Mouse (Mus musculus): Measurements from ENCODE around the gene Pde1b. TPM values are rescaled to one million over a fixed set of nuclear protein-coding genes. Genes with fewer than 3 reads are reported as not detected.

The Pde1b gene
- polyA plus RNA-seq, 1 experiment: 8.0 TPM

DNA sequence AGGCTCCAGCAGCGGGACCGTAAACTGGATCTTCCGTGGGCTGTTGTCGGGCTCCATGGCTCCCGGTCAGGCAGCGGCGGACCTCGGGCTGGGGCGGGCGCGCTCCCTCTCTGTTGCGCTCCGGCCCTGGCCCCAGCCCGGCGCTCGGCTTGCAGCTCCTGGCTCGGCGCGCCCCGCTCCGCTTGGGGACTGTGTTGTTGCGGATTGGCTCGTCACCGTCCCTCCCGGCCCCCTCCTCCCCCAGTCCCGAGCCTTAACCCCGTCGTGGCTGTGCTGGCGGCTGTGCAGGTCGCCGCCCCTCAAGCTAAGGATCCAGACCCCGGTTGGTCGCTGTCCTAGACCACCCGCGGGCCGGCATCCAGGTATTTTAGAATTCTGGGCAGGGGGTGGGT, 35.0 kb downstream of the Pde1b start, which contains the start of gene Ppp1r1a:
Gene Ppp1r1a (minus strand): TSS at position 182 of the 392 bp plus-strand sequence.
- WGBS: 2% methylated on average over 36 of the region's 36 CpGs
- TF ChIP-seq POLR2A (IDR thresholded peaks at IDR 0.05; ENCODE audit: borderline replicate concordance, extremely low read depth, low read depth, low read length) (no peak), CTCF (IDR thresholded peaks at IDR 0.05; ENCODE audit: insufficient read depth, low read length) (no peak)
- Histone ChIP-seq H3K4me1 (ENCODE audit: control insufficient read depth, insufficient read depth, low read length) (no peaks in the 10 kb centered on the region), H3K4me3 (replicated peaks; ENCODE audit: extremely low read depth, low read depth, low read length) (peak within 1 kb of the TSS; percentile 44)
- peak; percentile 24 for DNase-seq

DNA sequence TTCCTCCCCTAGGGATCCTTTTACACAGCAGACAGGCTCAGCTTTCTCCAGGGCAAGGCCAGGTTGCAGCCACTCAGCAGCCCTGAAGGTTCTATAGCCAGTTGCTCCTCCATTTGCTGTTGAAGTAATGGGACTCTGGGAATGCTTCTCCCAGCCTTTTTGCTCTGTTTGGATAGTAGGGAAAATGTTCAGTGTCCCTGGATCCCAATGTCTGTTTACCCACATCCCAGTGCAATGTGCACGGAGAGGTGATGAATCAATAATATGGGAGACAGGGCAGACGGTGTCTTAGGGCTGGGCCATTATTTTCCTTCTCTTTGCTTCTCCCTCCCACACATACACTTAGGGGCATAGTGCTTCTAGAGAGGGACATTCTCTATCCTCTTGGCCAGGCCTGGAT, 36.4 kb downstream of the Pde1b start:
- H3K4me1 ChIP-seq (ENCODE audit: control insufficient read depth, insufficient read depth, low read length): no peaks in the 10 kb centered on the region
- no peak overlapping the region for H3K4me3 ChIP-seq (replicated peaks; ENCODE audit: extremely low read depth, low read depth, low read length)
- TF ChIP-seq CTCF (IDR thresholded peaks at IDR 0.05; ENCODE audit: insufficient read depth, low read length): no peak
- no peak for TF ChIP-seq POLR2A (IDR thresholded peaks at IDR 0.05; ENCODE audit: borderline replicate concordance, extremely low read depth, low read depth, low read length)
- no peak for DNase-seq
- 58% methylated on average over 2 of the region's 2 CpGs for WGBS

- Histone ChIP-seq H3K4me1 (ENCODE audit: control insufficient read depth, insufficient read depth, low read length) (no peaks in the 10 kb centered on the region), H3K4me3 (replicated peaks; ENCODE audit: extremely low read depth, low read depth, low read length) (no peak overlapping the region)
- no peak for DNase-seq
- TF ChIP-seq POLR2A (IDR thresholded peaks at IDR 0.05; ENCODE audit: borderline replicate concordance, extremely low read depth, low read depth, low read length) (no peak), CTCF (IDR thresholded peaks at IDR 0.05; ENCODE audit: insufficient read depth, low read length) (no peak)
- 33% methylated on average over 1 of the region's 1 CpGs for WGBS
These were observed 37.8 kb downstream of the Pde1b start for GRCm38 (mm10) chr15:103540646-103541045.

DNA sequence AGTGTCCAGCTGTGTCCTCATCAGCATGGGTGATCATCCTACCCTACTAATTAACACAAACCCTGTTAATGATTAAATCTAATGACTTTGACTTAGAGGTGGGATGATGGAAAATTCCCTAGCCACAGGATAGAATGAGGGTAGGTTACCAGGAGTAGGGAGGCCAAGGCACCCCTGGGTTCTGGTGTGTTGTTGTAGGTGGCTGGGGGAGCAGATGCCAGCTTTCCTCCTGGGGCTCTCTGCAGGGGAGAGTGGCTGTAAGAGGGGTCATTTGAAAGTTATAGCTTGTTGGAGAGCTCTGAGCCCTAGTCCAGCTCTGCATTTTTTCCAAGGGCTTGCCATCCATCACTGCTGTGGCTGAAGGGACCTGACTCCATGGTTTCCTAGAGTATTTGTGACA, 39.7 kb downstream of the Pde1b start:
- TF ChIP-seq POLR2A (IDR thresholded peaks at IDR 0.05; ENCODE audit: borderline replicate concordance, extremely low read depth, low read depth, low read length): no peak
- TF ChIP-seq CTCF (IDR thresholded peaks at IDR 0.05; ENCODE audit: insufficient read depth, low read length): no peak
- no peaks in the 10 kb centered on the region for H3K4me1 ChIP-seq (ENCODE audit: control insufficient read depth, insufficient read depth, low read length)
- DNase-seq: no peak
- H3K4me3 ChIP-seq (replicated peaks; ENCODE audit: extremely low read depth, low read depth, low read length): no peak overlapping the region

DNA sequence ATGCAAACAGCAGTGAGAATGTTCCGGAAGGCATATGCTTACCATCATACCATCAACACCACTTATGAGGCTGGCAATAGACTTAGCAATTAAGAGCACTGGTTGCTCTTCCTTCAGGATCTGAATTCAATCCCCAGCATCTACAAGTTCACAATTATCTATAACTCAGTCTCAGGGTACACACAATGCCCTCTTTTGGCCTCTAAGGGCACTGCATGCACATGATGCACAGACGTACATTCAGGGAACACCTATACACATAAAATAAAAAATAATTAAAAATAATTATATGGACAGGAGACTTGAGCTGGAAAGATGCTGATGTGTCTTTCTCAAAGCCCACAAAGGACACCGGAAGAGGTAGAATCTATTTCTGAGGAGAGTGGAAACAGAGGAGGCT, 45.1 kb downstream of the Pde1b start:
- Histone ChIP-seq H3K4me3 (replicated peaks; ENCODE audit: extremely low read depth, low read depth, low read length) (no peak overlapping the region), H3K4me1 (ENCODE audit: control insufficient read depth, insufficient read depth, low read length) (no peaks in the 10 kb centered on the region)
- TF ChIP-seq CTCF (IDR thresholded peaks at IDR 0.05; ENCODE audit: insufficient read depth, low read length): no peak
- TF ChIP-seq POLR2A (IDR thresholded peaks at IDR 0.05; ENCODE audit: borderline replicate concordance, extremely low read depth, low read depth, low read length): no peak
- DNase-seq: no peak
- WGBS: 75% methylated on average over 3 of the region's 3 CpGs

GRCm38 (mm10) chr15:103549475-103549874, 46.6 kb downstream of the Pde1b start:
- WGBS: 80% methylated on average over 1 of the region's 1 CpGs
- no peak for DNase-seq
- Histone ChIP-seq H3K4me1 (ENCODE audit: control insufficient read depth, insufficient read depth, low read length) (no peaks in the 10 kb centered on the region), H3K4me3 (replicated peaks; ENCODE audit: extremely low read depth, low read depth, low read length) (no peak overlapping the region)
- no peak for TF ChIP-seq CTCF (IDR thresholded peaks at IDR 0.05; ENCODE audit: insufficient read depth, low read length)
- TF ChIP-seq POLR2A (IDR thresholded peaks at IDR 0.05; ENCODE audit: borderline replicate concordance, extremely low read depth, low read depth, low read length): no peak

DNA sequence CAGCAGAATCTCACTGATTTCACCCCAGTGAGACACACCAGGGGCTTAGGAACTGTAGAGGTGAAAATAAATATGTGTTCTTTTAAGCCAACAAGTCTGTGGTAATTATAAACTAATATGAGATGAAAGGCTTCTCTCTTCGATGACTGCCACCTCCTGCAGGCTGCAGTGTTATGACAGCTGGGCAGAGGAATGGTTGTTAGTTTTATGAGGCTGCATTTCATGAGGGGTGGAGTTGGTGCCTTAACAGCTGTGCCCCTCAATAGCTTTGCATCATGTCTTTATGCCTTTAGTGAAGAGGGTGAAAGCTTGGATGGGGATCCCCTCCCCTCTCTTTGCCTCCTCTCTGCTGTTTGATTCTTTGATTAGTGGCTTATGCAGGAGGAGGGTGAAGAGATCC, 48.2 kb downstream of the Pde1b start:
- TF ChIP-seq POLR2A (IDR thresholded peaks at IDR 0.05; ENCODE audit: borderline replicate concordance, extremely low read depth, low read depth, low read length) (no peak), CTCF (IDR thresholded peaks at IDR 0.05; ENCODE audit: insufficient read depth, low read length) (no peak)
- no peaks in the 10 kb centered on the region for H3K4me1 ChIP-seq (ENCODE audit: control insufficient read depth, insufficient read depth, low read length)
- 6% methylated on average over 1 of the region's 1 CpGs for WGBS
- DNase-seq: no peak
- H3K4me3 ChIP-seq (replicated peaks; ENCODE audit: extremely low read depth, low read depth, low read length): no peak overlapping the region

DNA sequence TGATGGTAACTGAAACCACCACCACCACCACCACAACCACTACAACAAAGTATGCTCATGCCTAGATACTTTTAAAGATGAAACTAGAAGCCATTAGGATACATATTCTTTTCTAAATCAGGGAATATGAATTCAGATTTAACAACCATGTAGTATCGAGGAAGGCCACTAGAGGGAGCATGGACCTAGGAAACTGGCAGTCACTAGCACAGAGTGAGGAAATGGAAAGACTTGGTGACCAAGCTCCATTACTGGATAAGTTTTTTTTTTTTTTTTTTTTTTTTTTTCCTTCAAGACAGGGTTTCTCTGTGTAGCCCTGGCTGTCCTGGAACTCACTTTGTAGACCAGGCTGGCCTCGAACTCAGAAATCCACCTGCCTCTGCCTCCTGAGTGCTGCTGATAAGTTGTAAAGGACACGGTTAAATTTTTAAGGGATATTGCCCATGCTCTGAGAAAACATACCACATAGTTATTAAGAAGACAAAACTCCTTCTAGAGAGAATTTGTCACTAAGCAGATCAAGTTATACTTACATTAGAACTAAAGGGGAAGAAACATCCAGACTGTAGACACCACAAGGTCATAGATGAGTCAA, 49.4 kb downstream of the Pde1b start:
- 44% methylated on average over 3 of the region's 3 CpGs for WGBS
- TF ChIP-seq POLR2A (IDR thresholded peaks at IDR 0.05; ENCODE audit: borderline replicate concordance, extremely low read depth, low read depth, low read length) (no peak), CTCF (IDR thresholded peaks at IDR 0.05; ENCODE audit: insufficient read depth, low read length) (peak; percentile 61)
- no peak for DNase-seq
- no peak overlapping the region for H3K4me3 ChIP-seq (replicated peaks; ENCODE audit: extremely low read depth, low read depth, low read length)
- no peaks in the 10 kb centered on the region for H3K4me1 ChIP-seq (ENCODE audit: control insufficient read depth, insufficient read depth, low read length)

DNA sequence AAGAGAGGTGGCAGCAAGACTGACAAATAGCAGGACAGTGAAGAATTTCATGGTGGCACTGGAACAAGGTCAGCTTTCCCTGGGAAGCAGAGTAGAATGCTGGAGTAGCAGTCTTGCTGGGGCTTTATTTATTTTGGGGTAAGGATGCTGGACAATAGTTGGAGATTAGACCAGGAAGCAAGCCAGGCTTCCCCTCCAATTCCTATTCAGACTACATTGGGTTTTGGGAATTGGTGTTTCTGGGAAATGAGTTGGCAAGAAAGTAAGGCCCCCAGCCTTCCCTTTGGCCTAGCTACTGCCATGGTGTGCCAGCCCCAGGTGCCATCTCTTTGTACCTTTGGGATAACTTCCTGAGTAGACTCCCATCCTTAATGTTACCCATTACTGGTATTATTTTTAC, 62.1 kb downstream of the Pde1b start, which contains the start of gene Glycam1:
Gene Glycam1 (minus strand): TSS at position 101 of the 400 bp plus-strand sequence.
- H3K4me3 ChIP-seq (replicated peaks; ENCODE audit: extremely low read depth, low read depth, low read length): no peak within 1 kb of the TSS
- DNase-seq: no peak
- no peak for TF ChIP-seq POLR2A (IDR thresholded peaks at IDR 0.05; ENCODE audit: borderline replicate concordance, extremely low read depth, low read depth, low read length)
- no peak for TF ChIP-seq CTCF (IDR thresholded peaks at IDR 0.05; ENCODE audit: insufficient read depth, low read length)

More for the DNA sequence above, 62.1 kb downstream of the Pde1b start, which contains the start of gene Glycam1:
- H3K4me1 ChIP-seq (ENCODE audit: control insufficient read depth, insufficient read depth, low read length): no peaks in the 10 kb centered on the region

Other genes starting within 250 kb of the Pde1b start
- gene Nfe2, start 244.6 kb upstream of the Pde1b start, polyA plus RNA-seq (2012; rRNA removed): 7.7 and 14.1 TPM in 2 replicates
- gene Copz1, start 230.3 kb upstream of the Pde1b start, polyA plus RNA-seq (2012; rRNA removed): 55.1 and 86.2 TPM in 2 replicates
- 0.08 and 0.22 TPM in 2 replicates for gene Gpr84, start 192.4 kb upstream of the Pde1b start, polyA plus RNA-seq (2012; rRNA removed)
- gene Zfp385a, start 162.9 kb upstream of the Pde1b start, polyA plus RNA-seq (2012; rRNA removed): 9.9 and 11.7 TPM in 2 replicates
- 34.3 and 35.9 TPM in 2 replicates for gene Itga5, start 136.3 kb upstream of the Pde1b start, polyA plus RNA-seq (2012; rRNA removed)
- gene Gtsf1, start 72.6 kb upstream of the Pde1b start, polyA plus RNA-seq (2012; rRNA removed): not detected in 2 replicates
- gene Gtsf2, start 54.6 kb upstream of the Pde1b start, polyA plus RNA-seq (2012; rRNA removed): not detected in 2 replicates
- gene Nckap1l, start 49.2 kb upstream of the Pde1b start, polyA plus RNA-seq (2012; rRNA removed): 12.4 and 18.3 TPM in 2 replicates
- gene Ppp1r1a, start 35.0 kb downstream of the Pde1b start, polyA plus RNA-seq (2012; rRNA removed): 6.9 and 9.0 TPM in 2 replicates
- gene Glycam1, start 62.0 kb downstream of the Pde1b start, polyA plus RNA-seq (2012; rRNA removed): not detected in 2 replicates

Measured in lung, adult 2 months (tissue).